Mouse (Mus musculus): ENCODE measurements at regions not wholly inside any gene's neighbourhood (a gene's known extent, or its start where the extent isn't known, plus 50 kb on each side); places are given as distances from the start of the nearest gene placed in this dataset.

- no peak for TF ChIP-seq CTCF (IDR thresholded peaks at IDR 0.05; ENCODE audit: borderline replicate concordance, extremely low read depth, insufficient read depth, insufficient read length)
- no peak for TF ChIP-seq POLR2A (IDR thresholded peaks at IDR 0.05; ENCODE audit: borderline replicate concordance, extremely low read depth, insufficient read depth, insufficient read length, poor library complexity, severe bottlenecking)
These were observed 316.4 kb downstream of the Efnb2 start for GRCm38 (mm10) chr8:8344661-8345060.
